Mouse (Mus musculus) cerebellum, adult 18-20 months (tissue): Measurements from ENCODE around the gene Mepce.
A peak's percentile ranks its signal among the peaks of the same experiment; 100 is the strongest.

ENCODE experiments used
- DNase-seq, 2 experiments: peaks; one replicate each; pipeline ENCODE4 v3.0.0; 2021

Gene Mepce

DNA sequence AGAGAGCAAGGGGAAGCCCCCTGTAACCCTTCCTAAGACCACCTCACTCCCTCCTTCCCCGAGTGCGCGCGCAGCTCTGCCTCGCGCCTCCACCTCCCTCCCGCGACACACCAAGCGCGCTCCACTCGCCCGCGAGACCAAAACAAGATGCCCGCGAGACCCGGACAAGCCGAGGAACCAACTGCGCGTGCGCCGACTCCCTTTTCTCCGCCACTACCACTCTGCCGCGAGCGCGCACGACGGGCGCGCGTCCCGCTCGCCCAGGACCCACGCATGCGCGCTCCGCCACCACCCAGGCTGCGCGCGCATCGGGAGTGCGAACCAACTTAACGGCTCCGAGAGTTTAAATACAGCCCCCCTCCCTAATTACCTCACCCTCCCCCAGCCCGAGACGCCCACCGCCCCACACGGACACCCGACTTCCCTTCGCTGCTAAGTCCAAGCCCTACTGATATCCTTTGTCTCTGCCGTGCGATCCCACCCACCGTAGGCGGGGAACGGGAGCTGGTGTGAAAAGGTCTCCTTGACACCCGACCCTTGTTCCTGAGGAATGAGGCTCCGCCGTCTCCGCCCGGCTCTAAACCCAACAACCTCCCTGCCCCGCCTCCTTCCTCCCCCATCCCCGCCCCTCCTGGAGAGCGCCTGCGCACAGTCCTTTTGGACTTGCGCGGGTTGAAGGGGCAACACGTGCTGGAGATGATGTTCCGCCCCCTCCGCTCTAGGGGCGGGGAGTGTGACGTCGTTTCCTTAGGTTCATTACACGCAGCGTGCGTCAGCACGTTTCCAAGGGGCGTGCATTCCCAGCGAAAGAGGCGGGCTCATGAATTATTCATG lies 1.1 kb downstream of the Mepce start:
- DNase-seq, result peak; percentile 99 to 100

DNA sequence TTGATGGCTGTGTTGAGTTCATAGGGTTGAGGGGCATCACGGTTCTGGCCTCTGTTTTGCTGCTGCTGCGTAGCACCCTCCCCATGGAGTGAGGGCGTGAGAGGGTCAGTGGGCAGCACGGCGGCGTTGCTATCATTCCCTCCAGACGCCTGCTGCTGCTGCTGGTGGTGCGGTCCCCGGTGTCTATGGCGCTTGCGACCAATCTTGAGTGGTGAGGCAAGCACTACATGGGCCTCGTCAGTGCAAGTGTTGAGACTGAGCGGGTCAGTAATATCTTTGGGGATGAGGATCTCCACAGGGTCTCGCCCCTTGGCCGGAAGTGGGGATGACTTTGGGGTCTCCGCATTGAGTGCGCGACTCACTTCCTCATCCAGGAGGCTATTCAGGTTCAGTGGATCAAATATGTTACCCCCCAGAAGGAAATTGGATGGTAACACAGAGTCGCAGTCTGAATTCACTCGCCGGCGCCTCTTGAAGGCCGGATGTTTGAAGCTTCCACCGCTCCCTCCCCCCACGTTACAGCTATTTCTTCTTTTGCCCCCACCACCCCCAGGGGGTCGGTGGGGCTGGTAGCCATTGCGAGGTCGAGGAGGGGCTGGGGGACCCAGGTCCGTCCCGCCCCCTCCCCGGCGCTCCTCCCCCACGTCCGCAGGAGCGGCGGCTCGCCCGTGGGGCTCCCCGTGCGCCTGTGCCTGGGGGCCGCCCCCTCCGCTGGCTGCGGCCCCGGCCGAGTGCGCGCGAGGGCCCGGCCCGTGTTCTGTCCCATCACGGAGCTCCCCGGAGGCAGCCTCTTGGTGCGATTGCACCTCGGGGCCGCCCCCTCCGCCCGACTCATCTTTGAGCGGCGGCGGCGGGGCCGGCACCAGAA lies 2.1 kb downstream of the Mepce start:
- peak in 1 of 2 experiments; percentile 36 for DNase-seq

DNA sequence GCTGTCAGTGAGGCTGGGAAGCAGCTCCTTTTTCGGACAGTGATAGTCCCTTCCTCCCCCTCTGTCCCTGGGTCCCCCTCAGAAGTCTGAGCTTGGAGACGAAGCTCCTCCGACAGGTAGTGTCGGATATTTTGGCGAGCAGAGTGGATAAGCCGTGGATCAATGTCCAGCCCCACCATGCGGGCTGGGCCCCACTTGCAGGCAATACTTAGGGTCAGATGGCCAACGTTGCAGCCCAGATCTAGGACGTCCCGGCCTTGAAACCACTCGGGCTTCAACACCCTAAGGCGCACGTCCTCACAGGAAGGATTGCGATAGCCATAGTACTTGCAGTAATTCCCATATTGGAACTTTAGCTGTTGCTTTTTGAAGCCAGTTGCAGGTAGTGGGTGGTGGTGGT lies 2.9 kb downstream of the Mepce start:
- DNase-seq, result peak in 1 of 2 experiments; percentile 30

DNA sequence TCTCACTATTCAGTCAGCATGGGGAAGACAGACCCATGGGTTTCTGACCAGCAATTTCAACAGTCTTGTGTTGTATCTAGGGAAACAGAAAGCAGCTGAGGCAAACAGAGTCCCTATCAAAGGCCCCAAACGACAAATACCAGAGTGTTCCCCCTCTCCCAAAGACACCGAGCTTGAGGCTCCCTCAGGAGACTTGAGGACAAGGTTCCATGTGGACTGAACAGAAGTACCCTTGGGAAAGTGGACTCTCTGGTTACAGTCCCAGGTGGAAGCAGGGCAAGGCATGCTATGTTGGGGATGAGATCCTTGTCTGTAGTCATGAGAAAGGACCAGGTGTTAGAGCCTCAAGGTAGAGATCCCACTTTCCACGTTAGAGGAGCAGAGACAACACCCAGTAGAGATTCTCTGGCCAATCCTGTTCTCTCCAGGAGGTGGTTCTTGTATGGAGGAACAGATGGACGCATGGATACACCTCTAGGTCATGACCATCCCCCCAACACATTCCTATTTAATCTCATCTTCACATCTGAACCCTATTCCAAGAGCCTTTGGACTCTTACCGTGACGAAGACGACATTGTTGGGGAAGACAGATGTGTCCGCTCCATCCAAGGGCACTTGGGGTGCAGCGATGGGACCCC lies 3.4 kb downstream of the Mepce start:
- peak; percentile 13 to 17 for DNase-seq

DNA sequence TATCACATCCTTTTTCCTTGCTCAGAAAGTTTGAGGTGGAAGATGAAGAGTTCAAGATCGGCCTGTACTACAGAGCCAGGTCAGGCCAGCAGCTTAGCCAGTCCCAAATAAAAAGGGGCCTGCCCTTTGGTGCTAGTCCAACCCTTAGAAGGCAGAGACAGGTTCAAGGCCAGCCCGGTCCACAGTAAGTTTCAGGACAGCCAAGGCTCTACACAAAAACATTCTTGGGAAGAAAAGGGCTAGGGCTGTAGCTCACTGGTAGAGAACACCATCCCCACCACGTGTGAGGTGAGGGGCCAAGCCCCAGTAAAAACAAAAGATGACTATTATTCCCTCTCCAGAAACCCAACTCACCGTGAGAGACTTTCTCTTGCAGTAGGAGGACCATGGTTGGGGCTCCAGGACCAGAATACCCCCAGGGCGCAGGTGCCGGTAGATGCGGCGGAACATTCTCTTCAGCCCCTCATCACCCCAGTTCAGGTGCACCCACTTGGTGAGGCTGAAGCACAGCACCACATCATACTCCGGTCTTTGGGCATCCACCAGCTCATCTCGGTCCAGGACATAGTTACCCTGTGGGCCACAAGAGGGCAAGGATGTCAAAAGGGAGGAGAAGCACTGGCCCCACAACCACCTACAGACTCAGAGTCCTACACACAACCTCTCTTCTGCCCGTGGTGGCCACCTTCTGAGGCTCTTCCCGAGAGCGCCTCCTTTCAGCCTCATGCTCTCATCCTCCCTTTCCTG lies 4.5 kb downstream of the Mepce start:
- DNase-seq, result peak in 1 of 2 experiments; percentile 15

DNA sequence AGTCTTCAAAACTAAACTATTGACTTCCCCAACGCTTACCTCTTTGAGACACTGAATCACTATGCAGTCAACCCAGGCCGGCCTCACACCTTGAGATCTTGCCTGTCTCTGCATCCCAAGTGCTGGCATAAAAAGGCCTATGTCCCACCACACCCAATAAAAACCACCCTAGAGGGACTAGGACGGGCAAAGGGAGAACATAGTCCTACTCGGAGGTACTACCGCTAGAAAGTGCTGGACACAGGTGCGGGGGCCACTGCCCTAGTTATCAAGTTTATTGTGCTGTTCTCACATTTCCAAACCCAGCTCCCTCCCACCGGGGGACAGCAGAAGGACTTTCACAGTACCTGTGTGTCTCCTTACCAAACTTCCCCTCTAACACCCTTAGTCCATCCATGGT lies 5.8 kb downstream of the Mepce start:
- no peak for DNase-seq

DNA sequence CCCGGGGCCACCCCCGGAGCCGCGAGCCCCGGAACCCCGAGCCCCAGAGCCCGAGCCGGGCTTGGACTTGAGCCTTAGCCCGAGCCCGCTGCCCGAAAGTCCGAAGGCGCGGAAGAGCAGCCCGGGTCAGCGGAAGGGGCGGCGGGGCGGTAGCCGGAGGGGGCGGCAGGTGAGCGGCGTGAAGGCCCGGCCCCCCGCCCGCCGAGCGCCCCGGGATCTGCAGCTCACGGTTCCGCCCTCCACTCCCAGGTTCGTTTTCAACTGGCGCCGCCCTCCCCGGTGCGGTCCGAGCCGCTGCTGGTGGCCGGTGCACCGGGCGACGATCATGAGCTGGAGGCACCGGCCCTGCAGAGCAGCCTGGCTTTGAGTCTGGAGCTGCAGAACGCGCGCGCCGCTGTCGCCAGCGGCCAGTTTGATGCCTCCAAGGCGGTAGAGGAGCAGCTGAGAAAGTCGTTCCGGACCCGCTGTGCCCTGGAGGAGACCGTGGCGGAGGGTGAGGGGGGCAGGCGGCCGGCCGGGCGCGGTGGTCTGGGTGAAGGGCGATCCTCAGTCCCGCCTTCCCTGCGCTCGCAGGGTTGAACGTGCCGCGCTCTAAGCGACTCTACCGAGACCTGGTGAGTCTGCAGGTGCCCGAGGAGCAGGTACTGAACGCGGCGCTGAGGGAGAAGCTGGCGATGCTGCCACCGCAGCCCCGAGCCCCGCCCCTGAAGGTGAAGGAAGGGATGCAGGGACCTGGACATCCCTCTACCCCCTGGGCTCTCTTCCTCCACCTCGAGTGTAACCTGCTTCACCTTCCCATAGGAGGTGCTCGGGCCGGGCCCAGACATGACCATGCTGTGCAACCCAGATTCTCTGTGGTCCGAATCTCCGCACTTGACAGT lies 8.2 kb downstream of the Mepce start:
- DNase-seq, result peak; percentile 40 to 43

DNA sequence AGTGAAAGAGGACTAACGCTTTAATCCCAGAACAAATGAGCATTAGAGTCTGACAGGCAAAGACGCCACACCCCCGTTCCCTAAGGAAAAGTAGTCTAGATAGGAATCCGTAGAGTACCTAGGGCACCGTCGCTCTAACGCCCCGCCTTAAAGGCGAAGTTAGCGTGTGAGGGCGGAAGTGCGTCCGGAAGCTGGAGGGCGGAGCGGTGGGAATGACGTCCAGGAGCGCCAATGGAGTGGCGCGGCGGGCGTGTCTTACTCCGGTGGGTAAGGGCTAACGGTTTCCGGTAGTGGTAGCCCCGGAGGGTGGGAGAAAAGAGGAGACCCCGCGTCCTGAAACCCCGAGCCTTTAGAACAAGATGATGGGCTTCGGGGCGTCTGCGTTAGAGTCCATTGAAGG lies 8.8 kb downstream of the Mepce start, which contains the start of gene Ppp1r35:
Gene Ppp1r35 (plus strand): TSS at position 215 of the 400 bp plus-strand sequence.
- peak; percentile 96 to 98 for DNase-seq

DNA sequence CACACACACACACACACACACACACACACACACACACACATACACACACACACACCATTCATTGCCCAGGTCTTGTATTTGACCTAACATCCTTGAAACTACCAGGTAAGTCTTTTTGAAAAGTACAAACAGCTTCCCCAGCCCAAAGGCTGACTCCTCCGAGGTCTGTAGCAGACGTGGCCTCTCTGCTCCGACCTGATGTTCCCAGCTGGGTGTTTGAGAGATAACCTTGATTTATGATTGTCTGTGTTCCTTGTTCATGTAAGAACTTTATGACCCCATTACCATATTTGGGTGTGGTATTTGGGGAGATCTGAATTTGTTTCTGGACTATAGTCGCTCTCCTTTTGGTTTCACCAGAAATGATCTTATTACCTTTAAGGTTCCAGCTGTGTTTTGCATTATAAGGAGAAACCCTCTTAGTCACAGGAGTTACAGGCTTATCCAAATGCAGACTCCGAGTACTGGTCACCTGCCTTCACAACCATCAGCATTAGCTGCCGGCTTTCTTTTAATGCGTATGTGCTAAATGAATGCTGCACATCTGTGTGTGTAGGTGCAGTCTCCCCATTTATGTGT lies 10.1 kb downstream of the Mepce start:
- DNase-seq, result no peak

DNA sequence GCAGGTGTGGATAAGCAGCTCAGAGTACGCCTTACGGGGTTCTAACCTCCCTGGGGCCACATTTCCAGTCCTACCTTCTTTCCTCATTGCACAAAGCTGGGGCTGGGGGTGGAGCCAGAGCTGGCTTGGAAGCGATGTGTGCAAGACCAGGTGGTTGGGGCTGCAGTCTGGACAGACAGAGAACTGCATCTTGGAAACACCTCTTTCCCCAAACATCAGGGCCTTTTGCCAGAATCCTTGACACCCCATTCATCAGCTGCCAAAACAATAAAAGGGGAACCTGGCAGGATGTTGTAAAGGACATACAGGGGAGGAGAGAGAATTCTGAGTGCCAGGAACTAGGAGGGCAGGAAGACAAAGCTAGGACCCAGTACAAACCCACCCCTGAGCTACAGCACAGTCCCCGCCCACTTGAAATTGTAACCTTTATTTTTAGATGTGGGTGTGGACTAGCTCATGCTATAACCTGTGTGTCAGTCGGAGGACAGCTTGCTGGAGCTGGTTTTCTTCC lies 11.0 kb downstream of the Mepce start:
- DNase-seq, result no peak

DNA sequence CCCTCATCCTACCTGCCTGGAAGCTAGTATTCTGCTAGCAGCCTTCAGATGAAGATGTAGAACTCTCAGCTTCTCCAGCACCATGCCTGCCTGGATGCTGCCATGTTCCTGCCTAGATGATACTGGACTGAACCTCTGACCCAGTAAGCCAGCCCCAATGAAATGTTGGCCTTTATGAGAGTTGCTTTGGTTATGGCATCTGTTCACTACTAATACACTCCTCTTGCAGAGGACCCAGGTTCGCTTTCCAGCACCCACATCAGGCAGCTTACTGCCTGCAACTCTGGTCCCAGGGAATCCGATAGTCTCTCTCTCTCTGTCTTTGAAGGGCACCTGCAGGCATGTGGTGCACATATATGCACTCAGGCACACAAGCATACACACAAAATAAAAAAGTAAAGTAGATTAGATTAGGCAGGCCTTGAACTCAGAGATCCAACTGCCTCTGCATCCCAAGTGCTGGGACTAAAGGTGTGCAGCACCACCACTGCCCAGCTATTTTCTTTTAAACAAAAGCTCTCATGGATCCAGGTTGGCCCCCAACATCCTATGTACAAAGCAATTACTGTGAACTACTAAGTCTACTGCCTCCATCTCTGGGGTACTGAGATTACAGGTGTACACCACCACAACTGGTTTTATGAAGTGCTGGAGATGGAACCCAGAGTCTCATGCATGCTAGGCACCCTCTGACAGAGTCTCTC lies 11.7 kb downstream of the Mepce start:
- no peak for DNase-seq

DNA sequence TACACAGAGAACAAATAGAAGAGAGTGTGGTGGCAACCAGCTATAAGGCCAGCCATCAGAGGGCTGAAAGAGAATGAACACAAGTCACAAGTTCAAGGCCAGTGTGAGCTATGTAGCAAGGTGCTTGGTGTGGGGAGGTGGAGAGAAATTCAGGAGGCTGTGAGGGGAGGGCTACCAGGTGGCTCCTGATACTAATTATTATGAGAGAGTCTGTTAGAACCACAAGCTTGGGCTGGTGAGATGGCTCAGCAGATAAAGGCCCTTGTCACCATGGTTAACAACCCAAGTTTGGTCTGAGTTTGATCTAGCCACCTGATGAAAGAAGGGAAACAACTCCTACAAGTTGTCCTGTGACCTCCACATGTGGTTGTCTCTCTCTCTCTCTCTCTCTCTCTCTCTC lies 14.7 kb downstream of the Mepce start:
- no peak for DNase-seq

DNA sequence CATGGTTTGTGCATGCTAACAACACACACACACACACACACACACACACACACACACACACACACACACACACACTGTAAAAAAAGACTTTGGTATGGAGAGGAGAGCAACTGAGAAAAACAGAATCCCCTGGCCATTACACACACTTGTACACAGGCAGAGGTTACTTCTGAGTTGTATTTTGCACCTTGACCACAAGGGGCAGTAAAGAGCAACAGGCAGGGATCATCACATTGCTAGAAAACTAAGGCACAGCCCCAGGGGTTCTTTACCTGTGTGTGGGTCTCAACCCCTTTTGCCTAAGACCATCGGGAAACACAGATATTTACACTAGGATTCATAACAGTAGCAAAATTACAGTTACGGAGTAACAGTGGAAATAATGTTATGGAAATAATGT lies 16.7 kb downstream of the Mepce start:
- no peak for DNase-seq

DNA sequence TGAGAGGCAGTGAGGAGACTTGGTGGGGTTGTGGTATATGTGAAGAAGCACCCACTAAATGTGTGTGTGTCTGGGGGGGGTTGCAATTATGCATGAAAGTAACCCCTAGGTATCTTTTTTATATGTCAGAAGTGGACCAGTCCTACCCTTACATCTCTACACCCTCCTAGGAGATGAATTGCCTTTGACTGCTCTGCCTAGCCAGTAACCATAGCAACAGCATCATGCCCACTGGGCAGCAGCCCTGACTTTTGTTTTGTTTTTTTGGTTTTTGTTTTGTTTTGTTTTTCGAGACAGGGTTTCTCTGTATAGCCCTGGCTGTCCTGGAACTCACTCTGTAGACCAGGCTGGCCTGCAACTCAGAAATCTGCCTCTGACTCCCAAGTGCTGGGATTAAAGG lies 19.0 kb downstream of the Mepce start:
- no peak for DNase-seq

DNA sequence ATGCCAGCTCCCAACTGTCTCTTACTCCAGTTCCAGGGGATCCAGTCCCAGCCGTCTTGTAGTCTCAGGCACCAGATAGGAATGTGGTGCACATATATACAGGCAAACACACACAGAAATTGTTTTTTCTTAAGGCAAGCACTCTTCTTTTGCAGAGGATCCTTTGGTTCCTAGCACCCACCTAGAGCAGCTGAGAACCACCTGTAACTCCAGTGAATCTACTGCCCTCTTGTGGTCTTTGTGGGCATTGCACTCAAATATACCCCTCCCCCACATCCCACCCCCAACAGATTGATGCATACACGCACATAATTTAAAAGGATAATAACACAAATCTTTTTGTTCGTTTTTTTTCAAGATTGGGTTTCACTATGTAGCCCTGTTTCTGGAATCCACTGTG lies 21.2 kb downstream of the Mepce start:
- no peak for DNase-seq

DNA sequence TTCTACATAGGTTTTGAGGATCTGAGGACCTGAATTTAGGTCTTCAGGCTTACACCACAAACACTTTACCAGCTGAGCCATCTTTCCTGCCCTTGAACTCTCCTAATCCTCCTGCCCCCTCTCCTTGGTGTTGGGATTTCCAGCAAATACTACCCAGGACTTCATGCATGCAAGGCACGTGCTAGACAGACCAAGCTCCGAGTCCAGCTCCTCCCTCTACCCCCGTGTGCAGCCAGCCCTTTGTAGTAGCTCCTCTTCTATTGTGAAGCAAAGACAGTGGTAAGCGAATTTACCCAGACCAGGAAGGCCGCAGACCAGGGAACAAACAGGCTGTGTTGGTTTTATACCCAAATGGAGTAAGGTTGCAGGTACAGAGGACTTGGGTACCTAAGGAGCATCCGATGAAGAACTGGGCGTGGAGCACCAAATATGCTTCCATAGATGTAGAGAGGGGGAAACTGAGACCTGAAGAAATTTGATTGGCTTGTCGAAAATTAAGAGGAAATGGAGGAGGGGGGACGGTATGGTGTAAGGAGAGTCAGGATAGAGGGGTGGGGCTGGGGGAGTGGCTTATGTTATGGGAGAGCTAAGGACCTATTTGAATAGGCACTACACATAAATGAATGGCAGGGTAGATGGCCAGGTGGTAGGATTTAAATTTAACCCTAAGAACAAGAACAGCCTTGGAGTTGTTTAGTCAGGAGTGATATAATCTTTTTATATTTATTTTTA lies 22.7 kb downstream of the Mepce start:
- no peak for DNase-seq

DNA sequence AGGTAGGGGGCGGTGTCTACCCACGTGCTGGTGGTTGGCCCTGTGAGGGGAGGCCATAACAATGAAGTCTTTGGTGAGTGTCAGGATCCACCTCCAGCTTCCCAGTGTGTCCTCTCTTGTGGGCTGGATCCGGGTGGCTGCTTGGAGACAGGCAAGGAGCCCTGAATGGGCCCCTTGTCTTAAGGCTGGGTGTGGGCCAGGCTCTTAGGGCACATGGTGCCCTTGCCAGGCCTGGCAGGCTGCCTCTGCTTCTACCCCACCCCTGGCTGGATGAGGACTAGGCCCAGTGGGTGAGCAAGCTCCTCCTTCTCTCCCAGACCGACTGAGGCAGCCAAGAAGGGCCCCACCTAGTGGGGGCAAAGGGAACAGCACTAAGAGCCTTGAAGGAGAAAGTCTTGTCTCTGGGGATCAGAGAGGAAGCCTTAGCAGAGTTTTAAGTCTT lies 27.5 kb downstream of the Mepce start:
- peak; percentile 86 to 91 for DNase-seq

DNA sequence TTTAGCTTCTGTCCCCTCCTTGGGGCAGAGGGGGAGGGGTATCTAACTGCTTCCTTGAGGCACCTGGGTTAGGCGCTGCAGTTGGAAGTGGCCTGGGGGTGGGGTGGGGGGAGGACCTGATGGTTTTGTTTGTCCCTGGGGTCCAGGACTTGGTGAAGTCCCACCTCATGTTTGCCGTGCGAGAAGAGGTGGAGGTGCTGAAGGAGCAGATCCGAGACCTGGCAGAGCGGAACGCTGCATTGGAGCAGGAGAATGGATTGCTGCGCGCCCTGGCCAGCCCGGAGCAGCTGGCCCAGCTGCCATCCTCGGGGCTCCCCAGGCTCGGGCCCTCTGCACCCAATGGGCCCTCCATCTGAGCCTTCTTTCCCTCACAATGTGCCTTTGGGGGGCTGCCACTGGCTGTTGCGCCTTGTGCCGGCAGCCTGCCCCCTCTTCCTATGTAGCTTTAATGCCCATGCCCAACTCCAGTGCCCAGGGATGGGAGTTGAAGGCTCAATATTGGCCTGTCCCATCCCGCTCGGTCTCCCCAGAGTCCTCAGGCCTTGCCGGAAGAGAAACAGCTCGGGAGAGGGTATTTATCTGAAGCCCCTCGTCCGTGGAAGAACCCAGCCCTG lies 28.4 kb downstream of the Mepce start:
- no peak for DNase-seq

DNA sequence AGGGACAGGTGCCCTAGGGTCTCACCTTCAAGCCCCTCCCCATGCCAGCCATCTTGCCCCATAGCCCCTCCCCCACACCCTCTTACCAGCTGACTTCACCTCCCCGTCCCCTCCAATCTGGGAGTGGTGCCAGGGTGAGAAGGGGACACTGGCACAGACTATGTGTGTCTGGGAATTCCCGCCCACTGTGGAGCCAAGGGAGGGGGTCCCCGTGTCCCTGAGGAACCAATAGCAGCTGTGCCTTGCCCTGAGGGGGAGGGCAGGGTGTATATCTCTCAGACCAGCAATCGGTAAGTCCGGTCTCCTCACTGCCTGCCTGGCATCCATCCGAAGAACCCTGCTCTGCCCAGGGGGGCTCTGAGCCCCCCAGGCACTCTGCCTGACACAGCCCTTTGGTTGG lies 29.6 kb downstream of the Mepce start:
- peak; percentile 60 to 67 for DNase-seq
